Mouse (Mus musculus) embryonic facial prominence, embryonic 10.5 days (tissue): ENCODE data around the gene Dact1. TPM values are rescaled to one million over a fixed set of nuclear protein-coding genes. Genes with fewer than 3 reads are reported as not detected.

Experiments used
- DNase-seq: peaks from one replicate; pipeline ENCODE4 v3.0.0-alpha.2; 2017; ENCODE audit warnings: low spot score
- H3K27ac ChIP-seq: fragments of 300-500 bp; sonication (generic); replicated peaks from 2 replicates; pipeline ENCODE4 v1.5.1; 2016; ENCODE audit warnings: mild to moderate bottlenecking
- H3K27me3 ChIP-seq: fragments of 300-500 bp; sonication (generic); replicated peaks from 2 replicates; pipeline ENCODE4 v1.6.1; 2016; ENCODE audit warnings: low read depth, mild to moderate bottlenecking; ENCODE audit not compliant: poor library complexity, severe bottlenecking
- H3K36me3 ChIP-seq: fragments of 300-500 bp; sonication (generic); replicated peaks from 2 replicates; pipeline ENCODE4 v1.6.1; 2016; ENCODE audit warnings: mild to moderate bottlenecking, moderate library complexity
- H3K4me1 ChIP-seq: fragments of 300-500 bp; sonication (generic); 2 replicates; pipeline ENCODE4 v1.6.1; 2016
- H3K4me3 ChIP-seq: fragments of 300-500 bp; sonication (generic); 2 replicates; pipeline ENCODE4 v1.5.1; 2016; ENCODE audit warnings: mild to moderate bottlenecking, moderate library complexity
- H3K9me3 ChIP-seq: fragments of 300-500 bp; sonication (generic); 2 replicates; pipeline ENCODE4 v1.6.1; 2016; ENCODE audit warnings: mild to moderate bottlenecking
- WGBS: fragments of 180-500 bp; shearing (Covaris S2); methylation state at CpG from one replicate; pipeline ENCODE4 v1.1.7; 2016; 5-methylcytosine and 5-hydroxymethylcytosine counted together
- polyA plus RNA-seq: library from polyadenylated mRNA; unstranded; fragments of >200 nt; fragmentation: Nextera tagmentation; extraction: Ambion mirVana; gene quantifications from 2 replicates; pipeline ENCODE4 v1.2.1, GENCODE M21; 2016

Dact1 gene
- polyA plus RNA-seq, 1 experiment from 2014 or later = 20.0 TPM

GRCm38 (mm10) chr12:71345471-71345870 is 35.8 kb downstream of the Dact1 start:
- Histone ChIP-seq H3K27me3 (no peaks in the 10 kb centered on the region), H3K4me3 (no peak overlapping the region), H3K27ac (peak overlapping the region; percentile 52), H3K36me3 (no peaks in the 10 kb centered on the region), H3K9me3 (no peaks in the 10 kb centered on the region), H3K4me1 (peaks cover 41% of the 10 kb centered on the region)
- DNase-seq = peak; percentile 27
- WGBS = 52% methylated on average over 7 of the region's 7 CpGs

GRCm38 (mm10) chr12:71346071-71346470 is 36.4 kb downstream of the Dact1 start:
- Histone ChIP-seq H3K27ac (peak overlapping the region; percentile 52; the same call in 1 of the 2 replicates), H3K9me3 (no peaks in the 10 kb centered on the region), H3K36me3 (no peaks in the 10 kb centered on the region), H3K4me1 (peaks cover 38% of the 10 kb centered on the region), H3K27me3 (no peaks in the 10 kb centered on the region), H3K4me3 (no peak overlapping the region)
- DNase-seq = no peak
- WGBS = 34% methylated on average over 5 of the region's 5 CpGs

GRCm38 (mm10) chr12:71348401-71348896 is 38.8 kb downstream of the Dact1 start:
- Histone ChIP-seq H3K9me3 (no peaks in the 10 kb centered on the region), H3K36me3 (no peaks in the 10 kb centered on the region), H3K27ac (no peak overlapping the region), H3K4me3 (no peak overlapping the region), H3K27me3 (no peaks in the 10 kb centered on the region), H3K4me1 (peaks cover 42% of the 10 kb centered on the region)
- no peak for DNase-seq
- WGBS = 46% methylated on average over 8 of the region's 8 CpGs

- 69% methylated on average over 2 of the region's 2 CpGs for WGBS
- no peak for DNase-seq
- H3K36me3 ChIP-seq = no peaks in the 10 kb centered on the region
- H3K27ac ChIP-seq = no peak overlapping the region
- H3K27me3 ChIP-seq = no peaks in the 10 kb centered on the region
- no peaks in the 10 kb centered on the region for H3K9me3 ChIP-seq
- H3K4me1 ChIP-seq = peaks cover 50% of the 10 kb centered on the region
- H3K4me3 ChIP-seq = no peak overlapping the region
These were observed 40.4 kb downstream of the Dact1 start for GRCm38 (mm10) chr12:71350077-71350476.

GRCm38 (mm10) chr12:71354656-71355055 is 45.0 kb downstream of the Dact1 start:
- DNase-seq = no peak
- Histone ChIP-seq H3K27me3 (no peaks in the 10 kb centered on the region), H3K9me3 (0 out of 2 replicates have a peak, but pooled peaks cover 4% of the 10 kb centered on the region), H3K4me3 (no peak overlapping the region), H3K4me1 (peaks cover 29% of the 10 kb centered on the region), H3K27ac (no peak overlapping the region), H3K36me3 (no peaks in the 10 kb centered on the region; the same call in 1 of the 2 replicates)
- 34% methylated on average over 10 of the region's 10 CpGs for WGBS

GRCm38 (mm10) chr12:71355092-71355491 is 45.4 kb downstream of the Dact1 start:
- no peak overlapping the region for H3K27ac ChIP-seq
- H3K9me3 ChIP-seq = 0 out of 2 replicates have a peak, but pooled peaks cover 4% of the 10 kb centered on the region
- WGBS = 28% methylated on average over 3 of the region's 3 CpGs
- H3K4me1 ChIP-seq = peaks cover 31% of the 10 kb centered on the region
- no peaks in the 10 kb centered on the region; the same call in 1 of the 2 replicates for H3K36me3 ChIP-seq
- H3K4me3 ChIP-seq = no peak overlapping the region
- no peaks in the 10 kb centered on the region for H3K27me3 ChIP-seq
- DNase-seq = no peak

- no peak overlapping the region for H3K27ac ChIP-seq
- H3K4me1 ChIP-seq = peaks cover 28% of the 10 kb centered on the region
- H3K4me3 ChIP-seq = no peak overlapping the region
- H3K36me3 ChIP-seq = no peaks in the 10 kb centered on the region
- WGBS = 89% methylated on average over 7 of the region's 7 CpGs
- H3K27me3 ChIP-seq = no peaks in the 10 kb centered on the region
- 0 out of 2 replicates have a peak, but pooled peaks cover under 1% of the 10 kb centered on the region for H3K9me3 ChIP-seq
- DNase-seq = no peak
These were observed 51.9 kb downstream of the Dact1 start for GRCm38 (mm10) chr12:71361616-71362015.

- H3K27ac ChIP-seq = no peak overlapping the region
- no peaks in the 10 kb centered on the region for H3K36me3 ChIP-seq
- no peak overlapping the region for H3K4me3 ChIP-seq
- no peaks in the 10 kb centered on the region for H3K27me3 ChIP-seq
- 75% methylated on average over 8 of the region's 8 CpGs for WGBS
- no peaks in the 10 kb centered on the region for H3K9me3 ChIP-seq
- peaks cover 28% of the 10 kb centered on the region for H3K4me1 ChIP-seq
- no peak for DNase-seq
These were observed 52.7 kb downstream of the Dact1 start for GRCm38 (mm10) chr12:71362425-71362824.

- H3K4me3 ChIP-seq = no peak overlapping the region
- no peak for DNase-seq
- peaks cover 37% of the 10 kb centered on the region for H3K4me1 ChIP-seq
- peaks cover 5% of the 10 kb centered on the region; the same call in 1 of the 2 replicates for H3K27me3 ChIP-seq
- H3K36me3 ChIP-seq = no peaks in the 10 kb centered on the region
- WGBS = 61% methylated on average over 7 of the region's 7 CpGs
- no peaks in the 10 kb centered on the region for H3K9me3 ChIP-seq
- no peak overlapping the region; the same call in 1 of the 2 replicates for H3K27ac ChIP-seq
These were observed 54.4 kb downstream of the Dact1 start for GRCm38 (mm10) chr12:71364106-71364505.

GRCm38 (mm10) chr12:71364531-71364930 is 54.8 kb downstream of the Dact1 start:
- Histone ChIP-seq H3K36me3 (no peaks in the 10 kb centered on the region), H3K4me1 (peaks cover 36% of the 10 kb centered on the region), H3K27ac (no peak overlapping the region; the same call in 1 of the 2 replicates), H3K4me3 (no peak overlapping the region), H3K27me3 (peaks cover 5% of the 10 kb centered on the region; the same call in 1 of the 2 replicates), H3K9me3 (no peaks in the 10 kb centered on the region)
- DNase-seq = no peak
- 91% methylated on average over 3 of the region's 3 CpGs for WGBS

GRCm38 (mm10) chr12:71365208-71365607 is 55.5 kb downstream of the Dact1 start:
- Histone ChIP-seq H3K27me3 (peaks cover 5% of the 10 kb centered on the region; the same call in 1 of the 2 replicates), H3K36me3 (no peaks in the 10 kb centered on the region), H3K4me1 (peaks cover 38% of the 10 kb centered on the region), H3K9me3 (no peaks in the 10 kb centered on the region), H3K4me3 (no peak overlapping the region), H3K27ac (no peak overlapping the region)
- WGBS = 58% methylated on average over 7 of the region's 7 CpGs
- no peak for DNase-seq

- no peak overlapping the region for H3K27ac ChIP-seq
- no peaks in the 10 kb centered on the region for H3K9me3 ChIP-seq
- peaks cover 5% of the 10 kb centered on the region; the same call in 1 of the 2 replicates for H3K27me3 ChIP-seq
- no peak for DNase-seq
- no peaks in the 10 kb centered on the region for H3K36me3 ChIP-seq
- WGBS = 75% methylated on average over 6 of the region's 6 CpGs
- H3K4me1 ChIP-seq = peaks cover 40% of the 10 kb centered on the region
- no peak overlapping the region for H3K4me3 ChIP-seq
These were observed 56.5 kb downstream of the Dact1 start for GRCm38 (mm10) chr12:71366175-71366574.

- H3K27ac ChIP-seq = no peak overlapping the region
- DNase-seq = no peak
- peaks cover 58% of the 10 kb centered on the region for H3K4me1 ChIP-seq
- no peaks in the 10 kb centered on the region for H3K36me3 ChIP-seq
- 79% methylated on average over 5 of the region's 5 CpGs for WGBS
- no peaks in the 10 kb centered on the region for H3K9me3 ChIP-seq
- no peak overlapping the region for H3K4me3 ChIP-seq
- H3K27me3 ChIP-seq = peaks cover 5% of the 10 kb centered on the region; the same call in 1 of the 2 replicates
These were observed 58.9 kb downstream of the Dact1 start for GRCm38 (mm10) chr12:71368631-71369030.
